Mouse (Mus musculus) urinary bladder, postnatal 14 days (tissue): ENCODE measurements at regions not wholly inside any gene's neighbourhood (a gene's known extent, or its start where the extent isn't known, plus 50 kb on each side); places are given as distances from the start of the nearest gene placed in this dataset.
A peak's percentile ranks its signal among the peaks of the same experiment; 100 is the strongest.
"Not testable (repeated sequence)": the region's sequence is repeated elsewhere in the genome, so short reads cannot be mapped to it uniquely, and the experiment has no call there.

ENCODE experiments used
- DNase-seq: peaks from one replicate; pipeline ENCODE4 v3.0.0; 2021; ENCODE audit warnings: low spot score

DNA sequence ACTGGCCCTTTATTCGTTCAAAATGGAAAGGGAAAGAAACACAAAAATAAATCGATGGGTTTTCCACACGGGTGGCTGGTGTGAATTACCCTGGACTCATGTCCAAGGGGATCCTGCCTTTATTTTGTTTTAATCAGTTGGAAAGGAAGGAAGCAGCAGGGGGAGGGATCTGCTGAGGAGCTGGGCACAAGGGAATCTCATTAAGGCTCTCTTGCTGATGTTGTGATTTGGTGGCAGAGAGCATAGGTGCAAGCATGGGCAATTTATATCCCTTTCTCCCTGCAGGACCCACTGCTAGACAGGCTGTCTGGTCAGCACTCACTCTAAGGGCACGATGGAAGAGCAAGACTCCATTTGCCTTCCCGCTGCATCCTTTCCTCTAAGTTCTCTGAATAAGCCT lies 469.2 kb downstream of the Epha7 start:
- DNase-seq: no peak

DNA sequence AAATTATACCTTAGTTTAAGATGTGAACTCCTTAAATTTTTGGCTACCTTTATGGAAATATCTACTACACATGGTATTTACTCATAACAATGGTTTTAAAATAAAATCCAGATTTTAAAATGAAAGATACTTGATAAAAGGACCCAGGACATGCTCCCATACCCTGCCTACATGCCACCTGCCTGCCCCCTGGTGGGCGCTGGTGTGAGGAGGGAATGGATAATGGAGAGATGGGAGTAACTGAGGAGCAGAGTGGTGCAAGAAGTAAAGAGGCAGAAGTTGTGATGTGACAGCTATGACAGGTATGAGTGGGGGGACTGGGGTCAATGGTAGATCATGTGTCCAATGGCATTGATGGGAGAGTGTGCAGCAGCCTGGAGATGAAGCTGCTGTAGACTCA lies 488.4 kb downstream of the Epha7 start:
- peak; percentile 25 for DNase-seq

DNA sequence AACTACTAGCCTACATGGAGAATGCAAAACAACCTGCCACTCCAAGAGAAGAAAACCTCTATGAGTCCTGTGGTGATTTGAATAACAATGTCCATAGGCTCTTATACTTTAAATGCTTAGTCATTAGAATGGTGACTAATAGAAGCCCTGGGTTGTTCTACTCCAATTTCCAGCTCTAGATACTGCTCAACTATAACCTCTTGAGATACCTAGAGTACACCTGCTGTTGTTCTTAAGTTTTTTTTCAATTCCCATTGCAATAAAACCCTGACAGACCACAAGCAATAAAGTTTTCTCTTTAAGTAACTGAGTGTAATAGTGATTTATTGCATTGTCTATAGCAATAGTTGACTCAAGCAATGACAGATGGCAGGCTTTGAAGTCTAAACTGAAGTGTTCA lies 491.0 kb downstream of the Epha7 start:
- no peak for DNase-seq

DNA sequence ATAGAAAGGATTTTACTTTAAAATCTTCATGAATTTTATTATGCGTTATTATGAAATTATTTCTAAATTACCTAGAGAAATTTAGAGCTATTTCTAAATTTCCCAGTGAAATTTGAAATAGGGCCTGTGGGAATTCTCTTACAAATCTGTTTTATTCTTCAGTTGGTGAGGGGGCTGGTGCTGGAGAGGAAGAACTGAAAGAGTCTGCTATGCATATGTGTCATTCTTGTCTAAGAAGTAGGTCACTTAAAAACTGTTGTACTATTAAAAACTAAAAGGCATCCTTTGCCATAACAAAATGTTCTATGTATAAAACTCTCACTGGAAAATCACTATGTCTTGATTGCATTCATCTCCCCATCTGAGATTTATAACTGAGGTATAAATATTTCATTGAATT lies 494.3 kb downstream of the Epha7 start:
- no peak for DNase-seq

DNA sequence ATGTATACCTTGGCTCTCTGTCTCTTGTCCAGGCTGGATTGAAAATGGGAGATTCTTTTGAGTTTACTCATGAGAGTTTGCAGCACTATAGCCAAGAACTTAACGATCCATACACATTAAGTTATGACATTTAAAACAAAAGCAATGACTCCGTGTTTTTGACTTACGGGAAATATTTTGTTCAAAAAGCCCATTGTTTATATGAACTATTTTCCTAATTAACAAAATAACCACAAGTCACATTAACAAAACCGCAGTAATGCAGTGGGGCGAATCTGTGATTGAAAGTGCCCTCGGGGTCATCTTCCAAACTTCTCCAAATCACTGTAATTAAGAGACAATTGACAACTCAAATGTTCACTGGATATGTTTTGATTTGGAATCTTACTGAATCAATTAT lies 511.0 kb downstream of the Epha7 start:
- DNase-seq: no peak

DNA sequence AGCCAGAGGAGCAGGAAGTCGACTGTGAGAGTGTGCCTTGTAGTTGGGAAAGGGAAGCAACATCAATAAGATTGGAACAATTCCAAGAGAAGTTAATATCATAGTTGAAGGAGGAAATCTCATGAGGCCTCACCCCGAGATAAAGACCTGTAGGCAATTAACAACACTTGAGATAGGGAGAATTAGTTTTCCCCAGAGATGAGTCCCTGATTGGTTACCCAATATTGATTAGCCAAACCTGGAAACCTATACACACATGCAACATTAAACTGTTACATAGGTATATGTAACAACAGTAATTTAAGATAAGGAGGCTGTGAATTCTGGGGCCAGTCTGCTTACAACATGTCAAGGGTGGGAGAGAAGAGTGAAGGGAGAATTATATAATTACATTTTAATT lies 516.2 kb downstream of the Epha7 start:
- DNase-seq: no peak

DNA sequence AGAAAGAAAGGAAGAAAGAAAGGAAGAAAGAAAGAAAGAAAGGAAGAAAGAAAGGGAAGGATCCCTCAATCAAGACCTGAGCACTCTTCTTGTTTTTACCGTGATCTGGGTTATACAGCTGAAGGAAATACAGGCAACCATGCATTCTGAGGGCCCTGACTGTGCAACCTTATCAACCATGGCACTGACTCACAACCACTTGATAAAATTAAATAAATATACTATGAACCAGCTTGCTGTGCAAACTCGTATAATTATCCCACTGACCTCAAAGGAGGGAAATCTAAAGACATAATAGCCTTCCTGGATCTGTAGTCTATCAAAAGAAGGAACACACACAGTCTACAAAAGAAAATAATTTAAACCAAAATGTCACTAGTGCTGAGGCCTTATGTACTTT lies 518.8 kb downstream of the Epha7 start:
- no peak for DNase-seq

DNA sequence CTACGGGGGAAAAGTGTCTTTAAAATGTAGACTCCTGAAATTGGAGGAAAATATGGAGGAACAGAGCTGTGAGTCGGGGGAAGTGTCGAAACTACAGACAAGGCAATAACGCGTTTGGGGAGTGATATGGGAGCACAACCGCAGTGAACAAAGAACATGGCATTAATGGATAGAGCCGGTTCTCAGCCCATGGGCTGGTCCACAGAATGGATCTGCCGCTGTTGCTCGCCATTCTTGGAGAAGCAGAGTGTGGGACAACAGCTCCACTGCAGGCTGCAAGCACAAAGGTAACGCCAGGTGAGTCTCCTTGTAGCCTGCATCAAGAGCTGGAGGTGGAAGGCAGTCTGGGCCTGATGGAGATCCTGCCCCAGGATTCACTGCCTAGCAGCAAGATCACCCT lies 524.3 kb downstream of the Epha7 start:
- DNase-seq: no peak

DNA sequence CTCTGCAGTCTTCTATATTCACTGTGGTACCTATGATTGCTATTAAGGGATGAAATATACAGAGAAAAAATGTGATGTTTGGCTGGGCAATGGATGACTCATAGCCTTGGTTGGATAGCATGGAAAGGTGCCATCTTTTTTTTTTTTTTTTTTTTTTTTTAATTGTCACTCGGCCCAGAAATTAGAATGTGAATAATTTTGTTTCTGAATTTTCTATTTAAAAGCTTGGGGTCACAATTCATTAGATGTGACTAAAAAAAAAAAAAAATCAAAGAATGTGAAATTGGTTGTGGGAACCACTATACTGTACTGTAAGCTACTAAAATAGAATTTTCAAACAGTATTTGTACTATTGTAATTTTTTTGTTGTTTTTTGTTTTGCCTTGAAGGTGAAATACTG lies 549.3 kb downstream of the Epha7 start:
- no peak for DNase-seq

DNA sequence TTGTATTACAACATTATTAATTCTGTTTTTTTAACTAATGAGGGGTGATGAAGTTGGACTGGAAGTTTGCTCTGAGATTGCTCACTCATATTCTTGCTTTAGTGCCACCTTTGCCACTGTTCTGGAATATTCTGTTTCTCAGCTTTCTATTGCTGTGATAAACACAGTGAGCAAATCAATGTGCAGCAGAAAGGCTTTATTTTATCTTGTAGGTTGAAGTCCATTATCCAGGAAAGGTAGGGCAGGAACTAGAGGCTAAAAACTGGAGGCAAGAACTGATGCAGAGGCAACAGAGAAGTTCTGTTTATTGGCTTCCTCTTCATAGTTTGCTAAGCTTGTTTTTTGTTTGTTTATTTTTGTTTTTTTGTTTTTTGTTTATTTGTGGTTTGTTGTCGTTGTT lies 576.4 kb downstream of the Epha7 start:
- no peak for DNase-seq

DNA sequence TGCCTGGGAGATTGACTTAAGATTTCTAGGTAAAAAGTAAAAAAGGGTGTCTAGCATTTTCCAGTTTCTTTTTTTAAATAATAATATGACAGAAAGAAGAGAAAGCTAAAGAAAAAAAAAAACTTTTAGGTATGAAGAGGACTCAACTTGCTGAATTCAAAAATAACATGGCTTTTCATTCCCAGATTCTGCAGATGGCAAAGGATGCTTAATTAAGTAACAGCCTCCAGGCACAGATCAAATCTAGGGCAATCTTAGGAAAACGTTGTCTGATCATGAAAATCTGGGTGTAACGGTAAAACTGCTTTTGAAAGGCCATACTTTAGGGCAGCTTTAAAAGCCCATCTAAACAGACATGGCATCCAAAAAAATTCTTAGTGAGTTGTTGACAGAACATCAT lies 577.4 kb downstream of the Epha7 start:
- no peak for DNase-seq

DNA sequence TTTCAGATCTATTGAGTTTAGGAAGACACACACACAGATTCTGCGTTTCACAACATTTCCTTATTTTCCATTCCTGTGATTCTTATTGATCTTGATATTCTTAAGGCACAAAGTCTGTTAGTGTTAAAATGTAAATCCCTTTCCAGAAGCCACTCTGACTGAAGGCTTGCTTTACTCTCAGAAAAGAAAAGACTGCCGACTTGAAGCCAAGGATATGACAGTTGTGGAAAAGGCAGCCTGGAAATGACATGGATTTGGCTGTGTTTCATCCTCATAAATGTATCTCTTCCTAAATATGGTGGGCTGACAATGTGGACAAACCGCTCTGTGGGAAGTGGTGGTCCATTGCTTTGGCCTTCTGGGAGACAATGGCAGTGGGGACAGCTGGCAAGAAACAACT lies 589.2 kb downstream of the Epha7 start:
- DNase-seq: no peak

DNA sequence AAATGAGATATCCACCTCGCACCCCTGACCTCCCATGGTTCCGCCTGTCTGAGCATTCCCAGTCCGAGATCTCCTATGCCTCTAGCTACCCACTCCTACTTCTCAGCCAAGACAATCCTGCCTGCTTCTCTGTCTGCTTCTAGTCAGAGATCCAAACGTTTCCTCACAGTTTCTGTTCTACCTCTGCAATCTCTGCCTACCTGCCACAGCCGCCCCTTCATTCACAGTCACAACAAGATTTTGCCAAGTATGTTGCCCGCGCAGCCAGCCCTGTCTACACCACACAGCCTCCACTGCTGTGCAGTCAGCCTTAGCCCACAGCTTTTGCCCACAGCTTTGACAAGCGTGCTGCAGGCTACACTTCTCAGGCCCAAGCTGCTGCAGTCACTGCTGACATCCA lies 601.7 kb downstream of the Epha7 start:
- DNase-seq: no peak

DNA sequence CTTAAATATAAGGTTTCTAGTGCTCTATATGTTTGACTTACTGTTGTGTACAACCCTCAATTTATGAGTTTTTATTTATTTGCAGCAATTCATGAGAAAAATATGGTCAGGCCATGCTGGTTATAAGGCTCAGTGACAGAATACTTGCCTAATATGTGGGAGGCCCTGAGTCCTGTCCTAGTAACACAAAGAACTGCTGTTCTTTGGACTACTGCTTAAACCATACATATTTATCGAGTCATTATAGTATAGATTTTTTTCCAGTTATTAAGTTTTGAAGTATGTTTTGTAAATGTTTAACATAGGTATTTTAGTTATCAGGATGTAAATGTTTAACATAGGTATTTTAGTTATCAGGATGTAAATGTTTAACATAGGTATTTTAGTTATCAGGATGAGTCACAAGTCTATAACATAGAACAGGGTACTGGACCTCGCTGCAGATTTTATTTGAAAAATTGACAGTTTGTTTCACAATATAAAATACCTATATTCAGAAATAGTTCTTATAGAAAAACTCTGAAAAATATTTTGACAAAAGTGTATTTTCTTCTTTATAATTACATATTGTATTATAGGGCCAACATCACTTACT lies 607.4 kb downstream of the Epha7 start:
- no peak for DNase-seq

DNA sequence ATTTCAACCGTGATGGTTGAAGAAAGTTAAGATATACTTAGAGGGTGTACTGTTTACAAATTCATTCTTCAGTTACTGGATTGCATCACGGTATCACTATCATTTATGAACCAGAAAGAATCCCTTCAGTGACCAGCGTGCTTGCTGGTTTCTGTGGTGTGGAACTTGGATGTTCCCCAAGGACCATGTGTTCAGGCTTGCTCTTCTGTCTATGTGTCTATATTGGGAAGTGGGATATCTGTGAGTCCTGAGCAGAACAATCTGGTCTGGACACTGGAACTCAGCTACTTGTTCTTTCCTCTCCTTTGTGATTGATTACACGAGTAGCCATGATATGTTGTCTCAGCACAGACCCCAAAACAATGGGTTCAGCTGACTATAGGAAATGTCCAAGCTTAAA lies 618.6 kb downstream of the Epha7 start:
- not testable (repeated sequence) for DNase-seq

DNA sequence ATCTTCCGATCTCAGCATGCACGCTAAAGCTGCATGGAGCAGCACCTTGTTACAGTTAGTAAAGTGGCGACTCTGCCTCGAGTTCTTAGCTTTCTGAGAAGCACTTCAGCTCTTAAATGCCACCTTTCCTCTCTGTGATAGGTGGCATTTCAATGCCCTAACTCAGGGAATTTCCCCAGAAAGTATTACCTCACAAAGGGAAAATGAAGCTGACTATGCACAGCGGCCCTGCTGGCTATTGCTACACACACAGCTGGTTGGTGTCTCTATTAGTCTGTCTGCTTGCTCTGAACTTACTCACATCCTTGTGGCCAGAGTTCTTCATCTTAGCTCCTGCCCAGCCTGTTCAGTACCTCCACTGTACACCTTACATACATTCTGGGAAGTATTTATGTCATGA lies 650.4 kb downstream of the Epha7 start:
- DNase-seq: no peak

DNA sequence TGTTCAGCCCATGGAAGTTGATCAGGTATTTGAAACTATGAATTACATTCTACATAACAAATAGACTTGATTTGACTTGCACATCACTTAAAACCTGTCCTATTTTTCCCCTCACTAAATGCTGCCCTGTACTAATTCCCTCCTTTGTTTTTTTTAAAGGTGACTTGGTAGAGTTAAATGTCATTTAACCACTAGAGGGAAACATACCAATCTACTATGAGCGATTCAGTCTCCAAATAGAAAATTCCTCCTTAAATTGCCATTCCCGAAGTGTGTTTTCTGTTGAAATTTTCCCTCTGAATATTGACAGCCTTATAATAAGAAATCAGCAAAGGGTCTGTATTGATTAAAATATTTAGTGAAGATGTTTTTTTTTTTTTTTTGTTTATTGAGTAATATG lies 653.4 kb downstream of the Epha7 start:
- DNase-seq: no peak

DNA sequence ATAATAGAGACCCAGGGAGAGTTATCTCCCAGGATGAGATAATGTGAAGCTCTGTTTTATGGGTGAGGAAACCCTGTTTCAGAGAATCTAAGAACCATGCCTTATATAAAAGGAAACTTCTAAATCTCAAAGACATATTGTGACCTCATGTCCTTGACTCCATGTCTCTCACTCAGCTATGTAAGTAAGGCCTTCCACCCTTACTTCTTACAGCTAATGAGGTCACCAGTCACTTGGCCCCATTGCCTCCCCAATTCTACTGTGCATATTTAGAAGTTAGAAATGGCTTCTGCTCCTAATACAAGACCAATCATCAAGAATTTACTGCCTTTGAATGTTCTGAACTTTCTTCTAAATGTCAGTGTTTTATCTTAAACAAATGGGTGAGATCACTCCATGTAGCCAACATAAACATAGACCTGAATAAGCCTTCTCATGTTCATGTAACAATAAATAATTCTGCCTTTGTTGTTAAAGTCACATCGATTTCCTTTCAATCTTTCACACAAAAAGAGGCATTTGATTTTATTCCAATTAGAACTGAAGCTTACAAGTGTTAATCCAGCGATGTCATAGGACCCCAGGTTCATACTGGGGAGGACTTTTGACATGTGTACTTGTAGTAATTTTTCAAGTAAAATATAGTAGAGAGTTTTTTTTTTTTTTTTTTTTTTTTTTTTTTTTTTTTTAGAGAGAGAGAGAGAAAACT lies 667.6 kb downstream of the Epha7 start:
- no peak for DNase-seq

DNA sequence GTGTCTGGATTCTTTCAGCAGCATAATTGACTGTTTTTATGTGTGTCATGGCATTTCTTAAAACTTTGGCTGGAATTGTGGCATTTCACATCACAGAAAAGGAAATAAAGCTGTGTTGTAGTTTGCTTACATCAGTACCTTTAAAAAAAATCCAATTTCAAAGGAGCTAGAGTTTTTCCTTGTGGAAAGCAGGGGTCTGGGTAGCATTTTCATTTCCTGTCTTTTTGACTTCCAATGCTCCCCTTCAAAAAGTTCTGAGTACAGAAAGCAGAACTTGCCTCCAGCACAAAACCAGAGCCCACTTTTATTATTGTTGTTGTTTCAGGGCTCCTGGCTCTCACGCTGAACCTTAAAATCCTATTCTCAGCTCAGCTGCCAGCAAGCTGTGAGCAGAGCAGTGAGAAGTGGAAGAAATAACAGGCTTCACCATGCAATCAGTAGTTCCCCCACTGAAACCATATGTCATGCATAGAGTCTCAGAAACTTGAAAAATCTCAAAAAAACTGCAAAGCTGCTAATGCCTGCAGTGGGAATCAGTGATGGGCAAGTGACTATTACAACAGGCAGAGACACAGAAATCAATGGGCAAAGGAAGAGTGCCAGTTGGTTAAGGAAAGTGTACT lies 668.3 kb downstream of the Epha7 start:
- DNase-seq: no peak

DNA sequence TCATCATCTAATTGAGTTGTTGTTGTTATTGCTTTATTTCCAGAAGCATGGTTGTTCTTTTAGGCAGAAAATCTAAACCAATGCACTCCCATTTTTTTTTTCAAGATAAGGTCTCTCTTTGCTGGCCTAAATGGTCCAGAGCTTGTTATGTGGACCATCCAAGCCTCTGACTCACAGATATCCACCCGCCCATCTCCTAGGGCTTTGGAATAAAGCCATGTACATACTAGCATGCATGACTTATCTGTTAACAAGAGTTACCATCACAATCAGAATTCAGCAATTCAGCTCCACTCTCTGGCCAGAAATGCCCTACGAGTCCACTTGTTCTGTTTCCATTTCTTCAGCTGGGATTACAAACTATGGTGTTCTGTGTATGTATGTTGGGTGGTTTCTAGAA lies 669.5 kb downstream of the Epha7 start:
- DNase-seq: no peak

DNA sequence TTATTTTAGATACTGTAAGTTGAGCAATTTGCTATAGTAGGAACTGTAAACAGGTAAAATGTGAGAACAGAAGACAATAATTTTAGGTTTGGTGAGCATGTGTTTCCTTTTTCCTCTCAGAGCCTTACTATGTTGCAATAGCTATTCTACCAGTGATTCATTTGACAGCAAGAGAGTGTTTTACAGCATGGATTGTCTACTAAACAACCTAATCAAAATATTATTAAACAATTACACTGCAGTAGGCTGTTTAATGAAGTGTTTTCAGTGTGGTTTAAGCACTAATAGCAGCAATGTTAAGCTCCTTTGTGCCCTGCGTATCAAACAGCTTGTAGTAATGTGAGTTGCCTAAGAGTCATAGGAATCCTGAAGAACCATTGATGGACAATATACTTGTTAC lies 687.9 kb downstream of the Epha7 start:
- DNase-seq: no peak

DNA sequence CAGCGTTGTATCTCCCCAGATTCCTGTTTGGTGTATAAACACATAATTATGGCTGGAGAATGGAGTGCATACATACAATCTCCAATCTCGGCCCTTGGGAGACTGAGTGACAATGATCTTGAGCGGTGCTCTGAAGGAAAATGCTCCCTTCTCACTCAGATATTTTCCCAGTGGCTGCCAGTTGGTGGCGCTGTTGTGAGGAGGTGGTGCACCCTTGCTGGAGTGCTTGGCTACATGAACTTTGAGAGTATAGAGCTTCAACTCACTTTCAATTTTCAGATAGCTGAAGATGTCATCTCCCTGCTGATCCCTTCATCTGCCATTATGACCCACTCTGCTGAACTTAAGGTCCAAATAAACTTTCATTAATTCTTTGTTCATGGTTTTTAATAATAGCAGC lies 712.1 kb downstream of the Epha7 start:
- DNase-seq: no peak

DNA sequence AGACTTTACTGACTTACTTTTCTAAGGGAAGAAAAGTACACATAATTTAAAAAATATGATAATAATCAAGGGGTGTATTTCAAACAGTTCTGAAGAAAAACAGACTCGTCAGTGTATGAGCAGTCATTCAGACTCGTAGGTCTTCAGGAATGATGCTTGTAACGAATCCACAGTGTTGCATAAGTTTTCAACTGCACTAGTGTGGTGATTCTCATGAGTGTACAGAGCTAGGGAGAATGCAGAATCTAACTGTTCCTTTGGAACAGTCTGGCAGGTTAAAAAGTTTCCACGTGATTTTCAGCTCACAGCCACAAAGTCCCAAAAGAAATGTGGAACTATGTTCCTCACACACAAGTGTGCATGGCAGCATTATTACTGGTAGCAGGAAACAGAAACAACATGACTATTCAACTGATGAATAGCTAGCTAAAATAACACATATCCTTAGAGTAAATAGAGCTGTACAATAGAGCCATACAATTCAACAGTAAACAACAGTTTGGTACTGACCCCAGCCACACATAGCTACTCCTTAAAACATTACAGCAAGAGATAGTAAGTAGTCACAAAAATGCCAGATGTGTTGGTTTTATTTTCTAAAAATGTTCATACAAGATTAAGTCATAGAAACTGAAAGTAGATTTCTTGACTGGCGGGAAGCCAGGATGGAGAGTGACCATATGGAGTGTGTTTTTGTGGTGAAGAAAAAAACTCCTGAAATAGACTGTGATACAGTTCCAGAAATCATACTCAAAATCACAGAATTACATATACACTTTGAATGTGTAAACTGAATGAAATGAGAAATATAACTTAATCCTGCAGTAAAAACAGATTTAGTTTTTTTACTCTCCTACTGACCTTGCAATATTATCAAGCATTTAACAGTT lies 713.1 kb downstream of the Epha7 start:
- no peak for DNase-seq
